Comparison of ENCODE assay signal across 28 mouse cellular contexts in the genomic region with DNA sequence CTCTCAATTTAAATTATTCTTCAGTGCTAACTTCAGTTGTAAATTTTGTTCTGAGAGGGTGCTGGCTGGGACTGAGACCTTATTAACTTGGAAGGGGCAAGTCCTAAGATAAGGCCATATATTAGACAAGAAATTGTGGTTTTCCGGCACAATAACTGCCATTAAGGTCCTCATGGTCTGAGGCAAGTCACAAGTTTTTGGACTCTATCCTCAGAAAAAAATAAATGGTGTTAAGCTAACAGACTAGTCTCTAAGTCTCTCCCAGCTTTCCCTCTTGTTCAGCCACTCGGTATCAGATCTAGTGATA.
DNase-seq lines count a peak whose midpoint lies in the region; ATAC-seq and TF ChIP-seq lines count a peak whose summit lies in the region.
"Had no signal": no experiment of that assay in that cellular context is flagged by ENCODE, and none has a peak within 500 bp of the region (broad histone marks: within the 10 kb centered on the region; RNA-seq: fewer than 3 reads in every experiment).

No protein-coding gene starts in this region.

- WGBS in intestine, embryonic 14.5 days: 84% methylated on average over 2 of the region's 2 CpGs
- 78% methylated on average over 2 of the region's 2 CpGs for WGBS in intestine, postnatal 0 days
- 85% methylated on average over 2 of the region's 2 CpGs for WGBS in stomach, embryonic 14.5 days
- WGBS in stomach, postnatal 0 days: 81% methylated on average over 2 of the region's 2 CpGs

- H3K4me3 ChIP-seq in intestine, embryonic 14.5 days (ENCODE audit: low read depth, low read length): no peak overlapping the region
- H3K4me3 ChIP-seq in intestine, postnatal 0 days (ENCODE audit: low read depth, low read length): no peak overlapping the region
- H3K4me3 ChIP-seq in stomach, embryonic 14.5 days (ENCODE audit: low read depth, low read length): no peak overlapping the region
- H3K4me3 ChIP-seq in stomach, postnatal 0 days (ENCODE audit: low read depth, low read length): no peak overlapping the region
- H3K4me3 ChIP-seq: embryonic facial prominence, embryonic 13.5 days; forebrain, embryonic 10.5 days; forebrain, embryonic 15.5 days; heart, embryonic 12.5 days; hindbrain, embryonic 10.5 days; hindbrain, embryonic 15.5 days had no signal

- DNase-seq in intestine, embryonic 14.5 days (ENCODE audit: low spot score): no peak
- peak; percentile 20 for DNase-seq in kidney, postnatal 10 days
- no peak for DNase-seq in kidney, adult 8-10 months
- DNase-seq in stomach, postnatal 0 days (ENCODE audit: low spot score): no peak
- no peak for DNase-seq in B cell, adult 2 months
- no peak for DNase-seq in thymus, postnatal 0 days (ENCODE audit: low spot score)
- DNase-seq: adrenal gland, postnatal 36 days; cerebellum, adult 18-20 months; cerebellum, postnatal 10 days; gastrocnemius, postnatal 25 days; heart, postnatal 14 days; kidney, adult 11 months; layer of hippocampus, adult 9-11 months; liver; lung, postnatal 10 days; midbrain, embryonic 14.5 days; right cerebral cortex, postnatal 4 days; thymus, postnatal 25 days had no signal

- no peak for TF ChIP-seq EP300 in stomach, postnatal 0 days (optimal IDR thresholded peaks at IDR 0.05)

- no peak overlapping the region for H3K9ac ChIP-seq in intestine, embryonic 14.5 days (ENCODE audit: low read length)
- H3K9ac ChIP-seq in intestine, postnatal 0 days (ENCODE audit: low read depth, low read length): no peak overlapping the region
- H3K9ac ChIP-seq in stomach, embryonic 14.5 days (replicated peaks; ENCODE audit: low read depth, low read length): no peak overlapping the region
- H3K9ac ChIP-seq in stomach, postnatal 0 days (ENCODE audit: low read length): no peak overlapping the region
- H3K9ac ChIP-seq: embryonic facial prominence, embryonic 13.5 days; forebrain, embryonic 15.5 days; heart, embryonic 12.5 days; hindbrain, embryonic 15.5 days; liver, embryonic 14.5 days had no signal

- 0 out of 2 replicates have a peak, but pooled peaks cover 10% of the 10 kb centered on the region for H3K36me3 ChIP-seq in intestine, embryonic 14.5 days (ENCODE audit: control insufficient read depth, insufficient read depth, low read length)
- H3K36me3 ChIP-seq in intestine, postnatal 0 days (ENCODE audit: control insufficient read depth, insufficient read depth): no peaks in the 10 kb centered on the region
- peaks cover 2% of the 10 kb centered on the region; the same call in 1 of the 2 replicates for H3K36me3 ChIP-seq in stomach, embryonic 14.5 days (ENCODE audit: control insufficient read depth, insufficient read depth, low read length)
- H3K36me3 ChIP-seq in stomach, postnatal 0 days (ENCODE audit: control insufficient read depth, insufficient read depth, low read length): no peaks in the 10 kb centered on the region

- no peak for ATAC-seq in intestine, embryonic 14.5 days (replicated peaks; ENCODE audit: low FRiP score, low TSS enrichment, low read depth)
- no peak for ATAC-seq in intestine, postnatal 0 days
- ATAC-seq in stomach, embryonic 14.5 days (ENCODE audit: insufficient number of reproducible peaks, insufficient read depth, low FRiP score, low read depth): no peak
- no peak for ATAC-seq in stomach, postnatal 0 days (ENCODE audit: low FRiP score, low TSS enrichment)
- ATAC-seq: CD4-positive, CD25-positive, alpha-beta regulatory T cell, adult 4 months; forebrain, embryonic 15.5 days had no signal

- no peak for TF ChIP-seq CTCF in intestine, postnatal 0 days (IDR thresholded peaks at IDR 0.05; ENCODE audit: low read depth)
- no peak for TF ChIP-seq CTCF in stomach, postnatal 0 days (IDR thresholded peaks at IDR 0.05; ENCODE audit: low read depth)

- H3K9me3 ChIP-seq in intestine, embryonic 14.5 days (ENCODE audit: control insufficient read depth, low read length): no peaks in the 10 kb centered on the region
- no peaks in the 10 kb centered on the region for H3K9me3 ChIP-seq in intestine, postnatal 0 days (ENCODE audit: control insufficient read depth)
- no peaks in the 10 kb centered on the region for H3K9me3 ChIP-seq in stomach, embryonic 14.5 days (ENCODE audit: control insufficient read depth, low read depth, low read length)
- H3K9me3 ChIP-seq in stomach, postnatal 0 days (ENCODE audit: control insufficient read depth, low read length): no peaks in the 10 kb centered on the region
- H3K9me3 ChIP-seq: embryonic facial prominence, embryonic 13.5 days; forebrain, embryonic 10.5 days; forebrain, embryonic 15.5 days; heart, embryonic 12.5 days; hindbrain, embryonic 10.5 days; hindbrain, embryonic 15.5 days had no signal

- no peaks in the 10 kb centered on the region for H3K27me3 ChIP-seq in intestine, embryonic 14.5 days (replicated peaks; ENCODE audit: control insufficient read depth, insufficient read depth, low read length)
- H3K27me3 ChIP-seq in intestine, postnatal 0 days (replicated peaks; ENCODE audit: control insufficient read depth, insufficient read depth, low read length): no peaks in the 10 kb centered on the region
- no peaks in the 10 kb centered on the region for H3K27me3 ChIP-seq in stomach, embryonic 14.5 days (ENCODE audit: control insufficient read depth, insufficient read depth, low read length)
- H3K27me3 ChIP-seq in stomach, postnatal 0 days (ENCODE audit: control insufficient read depth, insufficient read depth, low read length): no peaks in the 10 kb centered on the region
- H3K27me3 ChIP-seq: embryonic facial prominence, embryonic 13.5 days; forebrain, embryonic 15.5 days; heart, embryonic 12.5 days; hindbrain, embryonic 15.5 days had no signal

- peaks cover 29% of the 10 kb centered on the region for H3K4me1 ChIP-seq in intestine, embryonic 14.5 days (replicated peaks; ENCODE audit: control insufficient read depth, insufficient read depth, low read length)
- 0 out of 2 replicates have a peak, but pooled peaks cover 5% of the 10 kb centered on the region for H3K4me1 ChIP-seq in intestine, postnatal 0 days (replicated peaks; ENCODE audit: control insufficient read depth, insufficient read depth, low read length)
- peaks cover 25% of the 10 kb centered on the region; the same call in 1 of the 2 replicates for H3K4me1 ChIP-seq in stomach, embryonic 14.5 days (ENCODE audit: control insufficient read depth, insufficient read depth, low read length)
- no peaks in the 10 kb centered on the region; the same call in 1 of the 2 replicates for H3K4me1 ChIP-seq in stomach, postnatal 0 days (replicated peaks; ENCODE audit: control insufficient read depth, insufficient read depth)

- no peak overlapping the region for H3K4me2 ChIP-seq in intestine, embryonic 14.5 days (ENCODE audit: low read length)
- no peak overlapping the region for H3K4me2 ChIP-seq in intestine, postnatal 0 days (replicated peaks; ENCODE audit: low read depth)
- H3K4me2 ChIP-seq in stomach, embryonic 14.5 days (replicated peaks; ENCODE audit: low read depth, low read length): no peak overlapping the region
- H3K4me2 ChIP-seq in stomach, postnatal 0 days (replicated peaks; ENCODE audit: low read depth): no peak overlapping the region
- H3K4me2 ChIP-seq: embryonic facial prominence, embryonic 13.5 days; forebrain, embryonic 15.5 days; heart, embryonic 12.5 days; hindbrain, embryonic 15.5 days had no signal

- H3K27ac ChIP-seq in intestine, embryonic 14.5 days (ENCODE audit: low read depth): peak overlapping the region; percentile 51
- H3K27ac ChIP-seq in intestine, postnatal 0 days (ENCODE audit: low read depth, low read length): no peak overlapping the region
- H3K27ac ChIP-seq in stomach, embryonic 14.5 days (ENCODE audit: low read length): peak overlapping the region; percentile 85; the same call in 1 of the 2 replicates
- H3K27ac ChIP-seq in stomach, postnatal 0 days (replicated peaks): no peak overlapping the region
- H3K27ac ChIP-seq: embryonic facial prominence, embryonic 13.5 days; forebrain, embryonic 10.5 days; hindbrain, embryonic 10.5 days; hindbrain, embryonic 15.5 days; liver, embryonic 14.5 days had no signal

Comparison
In these comparisons a context has a peak if more than half of its experiments do, and no peak if none do; other contexts are left out.
1. H3K27ac ChIP-seq: peak in intestine, embryonic 14.5 days (single experiment) and stomach, embryonic 14.5 days (single experiment); none in intestine, postnatal 0 days (single experiment) and stomach, postnatal 0 days (single experiment).